Mouse (Mus musculus): Measurements from ENCODE around the gene Padi3. TPM values are rescaled to one million over a fixed set of nuclear protein-coding genes. Genes with fewer than 3 reads are reported as not detected.

Gene Padi3
- 0.05 TPM in 1 of 2 replicates, not detected in the other for polyA plus RNA-seq (2015; fragmentation: Nextera tagmentation; extraction: Ambion mirVana)

DNA sequence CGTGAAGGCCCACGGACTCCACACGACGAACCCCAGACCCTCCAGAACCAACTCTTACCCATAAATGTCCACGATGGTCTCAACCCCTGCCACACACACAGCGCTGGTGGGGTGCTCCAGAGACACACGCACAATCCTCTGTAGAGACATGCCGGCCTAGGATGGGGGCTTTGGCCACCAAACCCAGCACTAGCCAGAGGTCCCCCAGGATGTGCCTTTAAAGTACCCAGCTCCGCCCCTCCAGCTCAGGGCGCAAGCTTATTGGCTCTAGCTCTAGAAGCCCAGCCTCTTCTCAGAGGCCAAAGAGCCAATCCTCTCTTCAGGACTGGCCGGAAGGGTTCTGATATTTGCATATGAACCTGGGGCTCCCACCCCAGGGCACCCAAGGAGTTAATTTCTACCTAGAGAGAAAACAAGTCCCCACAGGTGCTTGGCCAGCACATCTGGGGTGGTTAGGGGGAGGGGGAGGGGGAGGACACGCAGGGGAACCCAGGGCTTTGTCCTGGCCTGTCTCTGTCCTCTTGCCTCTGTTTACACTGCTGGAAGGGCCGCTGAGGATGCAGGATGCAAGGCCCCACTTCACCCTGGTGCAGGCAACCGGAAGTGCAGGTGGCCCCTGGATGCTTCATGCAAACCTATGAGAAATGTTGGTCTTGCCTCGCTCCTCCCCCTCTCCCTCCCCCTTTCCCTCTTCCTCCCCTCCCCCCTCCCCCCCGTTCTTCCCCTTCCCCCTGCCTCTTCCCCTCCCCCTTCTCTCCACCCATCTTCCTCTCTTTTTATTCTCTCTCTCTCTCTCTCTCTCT is at the start of gene Padi3:
TSS of gene Padi3 (minus strand) at position 191 of the 803 bp plus-strand sequence.
- H3K27me3 ChIP-seq, result peaks cover 32% of the 10 kb centered on the region
- H3K9me3 ChIP-seq, result no peaks in the 10 kb centered on the region
- no peak within 1 kb of the TSS for H3K4me2 ChIP-seq (replicated peaks)
- H3K36me3 ChIP-seq, result no peaks in the 10 kb centered on the region
- no peak for ATAC-seq
- peaks cover 12% of the 10 kb centered on the region for H3K4me1 ChIP-seq (replicated peaks)
- H3K27ac ChIP-seq, result no peak within 1 kb of the TSS
- WGBS, result 78% methylated on average over 16 of the region's 16 CpGs
- no peak within 1 kb of the TSS for H3K9ac ChIP-seq (replicated peaks)
- H3K4me3 ChIP-seq (replicated peaks), result no peak within 1 kb of the TSS

DNA sequence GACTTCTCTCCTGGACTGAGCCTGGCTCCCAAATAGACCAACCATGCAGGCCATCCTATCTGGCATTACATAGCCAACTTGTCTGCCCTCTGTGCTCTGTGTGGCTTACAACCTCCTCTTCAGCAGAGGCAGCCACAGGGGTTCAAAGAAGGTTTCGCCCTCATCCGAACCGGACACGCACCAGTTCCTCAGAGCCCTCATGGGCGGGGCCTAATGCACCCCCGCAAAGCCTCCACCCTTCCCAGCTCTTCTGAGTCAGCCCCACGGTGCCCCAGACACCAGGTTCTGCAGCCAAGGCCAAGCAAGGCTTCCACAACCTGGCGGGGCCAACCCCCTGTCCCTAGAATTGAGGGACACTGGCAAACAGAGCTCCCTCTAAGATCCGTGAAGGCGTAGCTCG is 48.8 kb upstream of the Padi3 start:
- ATAC-seq, result no peak
- WGBS, result 74% methylated on average over 11 of the region's 11 CpGs
- H3K27ac ChIP-seq, result no peak overlapping the region

DNA sequence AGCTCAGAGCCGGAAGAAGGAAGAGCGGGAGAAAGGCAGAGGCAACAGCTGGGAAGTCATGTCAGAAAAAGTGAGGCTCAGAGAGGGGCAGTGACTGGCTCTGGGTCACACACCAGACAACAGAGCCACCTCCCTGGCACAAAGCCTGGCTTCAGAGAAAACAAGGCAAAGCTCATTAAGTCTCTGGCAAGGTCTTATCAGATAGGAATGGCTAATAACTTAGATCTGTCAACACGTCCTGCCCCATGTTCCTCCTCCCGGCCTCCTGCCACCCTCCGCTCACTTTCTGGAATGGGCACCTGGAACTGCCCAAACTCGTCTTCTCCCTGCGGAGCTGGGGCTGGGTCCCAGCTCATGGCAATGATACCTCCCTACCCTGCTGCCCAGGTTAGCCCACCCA is 47.4 kb upstream of the Padi3 start:
- 85% methylated on average over 7 of the region's 7 CpGs for WGBS
- H3K4me1 ChIP-seq (replicated peaks), result peaks cover 11% of the 10 kb centered on the region; the same call in 1 of the 2 replicates

More for the DNA sequence above, 48.8 kb upstream of the Padi3 start:
- Histone ChIP-seq H3K4me1 (replicated peaks) (0 out of 2 replicates have a peak, but pooled peaks cover 2% of the 10 kb centered on the region), H3K4me3 (replicated peaks) (no peak overlapping the region), H3K9ac (replicated peaks) (no peak overlapping the region), H3K27me3 (no peaks in the 10 kb centered on the region), H3K4me2 (replicated peaks) (no peak overlapping the region), H3K36me3 (no peaks in the 10 kb centered on the region), H3K9me3 (no peaks in the 10 kb centered on the region)

DNA sequence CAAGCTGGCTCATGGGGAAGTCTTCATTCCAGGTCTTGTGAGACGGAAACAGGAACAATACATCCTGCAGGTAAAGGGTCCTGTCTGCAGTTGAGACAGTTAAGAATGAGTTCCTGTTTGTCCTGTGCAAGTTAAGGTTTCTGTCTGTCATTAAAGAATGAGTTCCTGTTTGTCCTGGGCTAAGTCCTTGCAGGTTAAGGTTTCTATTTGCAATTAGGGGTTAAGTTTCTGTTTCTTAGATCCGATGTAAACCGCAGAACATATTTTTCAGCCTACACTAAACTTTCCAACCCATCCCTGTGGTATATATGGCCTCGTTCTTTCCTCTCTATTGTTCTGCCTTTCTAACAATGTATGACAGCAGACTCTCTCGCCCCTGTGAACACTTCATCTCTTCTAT is 46.6 kb upstream of the Padi3 start:
- no peak overlapping the region for H3K9ac ChIP-seq (replicated peaks)
- no peak overlapping the region for H3K4me2 ChIP-seq (replicated peaks)
- H3K27me3 ChIP-seq, result no peaks in the 10 kb centered on the region
- H3K4me3 ChIP-seq (replicated peaks), result no peak overlapping the region
- H3K27ac ChIP-seq, result no peak overlapping the region
- peaks cover 11% of the 10 kb centered on the region; the same call in 1 of the 2 replicates for H3K4me1 ChIP-seq (replicated peaks)
- no peak for ATAC-seq
- WGBS, result 88% methylated on average over 5 of the region's 5 CpGs
- H3K9me3 ChIP-seq, result no peaks in the 10 kb centered on the region
- H3K36me3 ChIP-seq, result no peaks in the 10 kb centered on the region

More for the DNA sequence above, 47.4 kb upstream of the Padi3 start:
- no peak overlapping the region for H3K4me3 ChIP-seq (replicated peaks)
- no peaks in the 10 kb centered on the region for H3K36me3 ChIP-seq
- no peak for ATAC-seq
- no peak overlapping the region for H3K27ac ChIP-seq
- H3K9me3 ChIP-seq, result no peaks in the 10 kb centered on the region
- H3K9ac ChIP-seq (replicated peaks), result no peak overlapping the region
- H3K27me3 ChIP-seq, result no peaks in the 10 kb centered on the region
- no peak overlapping the region for H3K4me2 ChIP-seq (replicated peaks)

DNA sequence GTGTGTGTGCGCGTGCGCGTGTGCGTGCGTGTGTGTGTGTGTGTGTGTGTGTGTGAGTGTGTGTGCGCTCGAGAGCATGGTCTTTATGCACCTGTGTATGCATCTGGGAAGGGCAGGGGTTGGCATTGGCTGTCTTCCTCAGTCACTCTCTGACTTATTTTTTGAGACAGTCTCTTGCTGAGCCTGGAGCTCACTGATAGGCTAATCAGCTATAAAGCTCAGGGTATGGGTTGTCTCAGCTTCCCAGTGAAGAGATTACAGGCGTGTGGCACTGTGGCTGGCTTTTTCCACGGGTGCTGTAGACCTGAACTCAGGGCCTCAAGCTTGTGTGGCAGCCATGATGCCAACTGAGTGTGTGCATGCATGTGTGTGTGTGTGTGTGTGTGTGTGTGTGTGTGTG is 44.7 kb upstream of the Padi3 start:
- no peak overlapping the region for H3K4me3 ChIP-seq (replicated peaks)
- ATAC-seq, result no peak
- no peak overlapping the region for H3K27ac ChIP-seq
- no peak overlapping the region for H3K4me2 ChIP-seq (replicated peaks)
- H3K4me1 ChIP-seq (replicated peaks), result peaks cover 11% of the 10 kb centered on the region; the same call in 1 of the 2 replicates
- no peaks in the 10 kb centered on the region for H3K27me3 ChIP-seq
- no peaks in the 10 kb centered on the region for H3K36me3 ChIP-seq
- no peaks in the 10 kb centered on the region for H3K9me3 ChIP-seq
- 82% methylated on average over 10 of the region's 10 CpGs for WGBS
- no peak overlapping the region for H3K9ac ChIP-seq (replicated peaks)

DNA sequence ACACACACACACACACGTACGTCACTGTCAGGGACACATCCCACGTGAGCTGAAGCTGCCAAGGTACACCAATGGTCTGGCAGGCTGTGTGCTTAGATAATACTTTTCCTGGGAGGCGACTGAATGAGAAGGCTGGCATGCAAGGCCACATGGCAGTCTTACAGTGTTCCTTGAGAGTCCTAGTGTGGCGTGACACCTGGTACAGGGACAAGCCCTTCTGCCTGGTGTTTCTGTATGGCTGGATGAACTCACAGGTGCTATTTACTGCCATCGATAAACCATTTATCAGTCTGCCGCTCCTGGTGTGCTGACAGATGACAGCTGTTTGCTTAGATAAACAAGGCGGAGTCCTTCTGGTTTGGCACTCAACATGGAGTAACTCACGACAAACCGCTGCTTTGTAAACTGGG is 44.0 kb upstream of the Padi3 start:
- no peak overlapping the region for H3K4me3 ChIP-seq (replicated peaks)
- H3K9me3 ChIP-seq, result no peaks in the 10 kb centered on the region
- WGBS, result 82% methylated on average over 10 of the region's 10 CpGs
- no peak overlapping the region for H3K27ac ChIP-seq
- H3K4me2 ChIP-seq (replicated peaks), result no peak overlapping the region
- no peak for ATAC-seq
- peaks cover 11% of the 10 kb centered on the region; the same call in 1 of the 2 replicates for H3K4me1 ChIP-seq (replicated peaks)
- H3K9ac ChIP-seq (replicated peaks), result no peak overlapping the region
- no peaks in the 10 kb centered on the region for H3K36me3 ChIP-seq
- no peaks in the 10 kb centered on the region for H3K27me3 ChIP-seq

DNA sequence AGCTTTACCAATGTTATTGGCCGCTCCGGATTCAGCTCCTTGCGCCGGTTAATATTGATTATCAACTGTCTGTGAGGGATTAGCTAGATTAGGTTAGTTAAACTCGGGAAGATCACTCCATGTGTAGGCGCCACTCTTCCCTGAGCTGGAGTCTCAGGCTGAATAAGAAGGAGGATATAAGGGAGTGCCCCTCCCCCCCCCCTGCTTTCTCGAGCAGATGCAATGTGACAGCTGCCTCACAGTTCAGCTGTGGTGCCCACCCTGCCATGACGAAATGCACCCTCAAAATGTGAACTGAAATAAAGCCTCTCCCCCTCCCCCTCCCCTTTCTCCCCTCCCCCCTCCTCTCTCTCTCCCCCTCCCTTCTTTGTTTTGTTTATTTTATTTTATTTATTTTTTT is 43.2 kb upstream of the Padi3 start:
- no peaks in the 10 kb centered on the region for H3K36me3 ChIP-seq
- H3K4me2 ChIP-seq (replicated peaks), result no peak overlapping the region
- no peak overlapping the region for H3K27ac ChIP-seq
- H3K27me3 ChIP-seq, result no peaks in the 10 kb centered on the region
- WGBS, result 53% methylated on average over 8 of the region's 8 CpGs
- peaks cover 11% of the 10 kb centered on the region; the same call in 1 of the 2 replicates for H3K4me1 ChIP-seq (replicated peaks)
- no peak overlapping the region for H3K9ac ChIP-seq (replicated peaks)
- no peak for ATAC-seq
- H3K4me3 ChIP-seq (replicated peaks), result no peak overlapping the region
- H3K9me3 ChIP-seq, result no peaks in the 10 kb centered on the region

DNA sequence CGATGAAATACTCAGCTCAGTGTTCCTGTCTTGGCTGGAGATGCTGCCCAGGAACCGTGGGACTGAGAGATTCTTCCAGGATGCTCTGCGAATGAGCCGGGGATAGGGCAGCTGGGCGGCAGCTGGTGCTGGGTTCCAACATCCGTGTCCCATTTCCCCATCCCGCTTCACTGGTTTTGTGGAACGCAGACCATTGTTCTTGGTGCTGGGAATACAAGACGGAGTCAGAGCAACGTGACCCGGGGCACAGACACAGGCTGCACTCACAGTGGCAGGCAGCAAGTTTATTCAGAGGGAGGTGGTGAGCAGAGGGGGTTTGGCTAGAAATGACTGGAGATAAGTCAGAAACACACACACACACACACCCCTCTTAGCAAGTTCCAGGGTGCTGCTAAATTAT is 38.9 kb upstream of the Padi3 start:
- no peak for ATAC-seq
- no peak overlapping the region for H3K4me2 ChIP-seq (replicated peaks)
- no peak overlapping the region for H3K27ac ChIP-seq
- no peaks in the 10 kb centered on the region for H3K9me3 ChIP-seq
- no peak overlapping the region for H3K4me3 ChIP-seq (replicated peaks)
- H3K36me3 ChIP-seq, result no peaks in the 10 kb centered on the region
- H3K27me3 ChIP-seq, result no peaks in the 10 kb centered on the region
- H3K9ac ChIP-seq (replicated peaks), result no peak overlapping the region
- peaks cover 15% of the 10 kb centered on the region; the same call in 1 of the 2 replicates for H3K4me1 ChIP-seq (replicated peaks)
- 71% methylated on average over 11 of the region's 11 CpGs for WGBS

DNA sequence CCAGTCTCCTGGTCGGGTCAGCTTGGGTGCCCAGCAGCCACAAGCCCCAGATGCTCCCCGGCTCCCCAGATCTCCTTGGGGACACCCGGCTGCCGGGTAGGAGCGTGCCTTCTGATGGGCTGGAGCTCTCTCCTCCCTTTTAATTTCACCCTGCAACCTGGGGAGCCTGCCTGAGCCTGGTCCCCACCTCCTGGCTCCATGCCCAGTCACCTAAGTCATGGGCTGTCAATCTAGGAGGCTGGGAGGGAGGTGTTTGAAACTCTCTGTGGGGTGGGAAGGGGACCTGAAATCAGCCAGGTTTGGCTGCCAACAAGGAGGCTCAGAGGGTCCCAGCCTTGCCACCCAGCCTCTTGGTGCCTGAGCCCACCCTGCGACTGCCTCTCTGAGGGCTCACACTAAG is 35.2 kb upstream of the Padi3 start, which contains the start of gene Padi1:
TSS of gene Padi1 (minus strand) at position 113 of the 400 bp plus-strand sequence.
- 0 out of 2 replicates have a peak, but pooled peaks have one; percentile 27 for ATAC-seq
- no peak within 1 kb of the TSS for H3K4me2 ChIP-seq (replicated peaks)
- no peaks in the 10 kb centered on the region for H3K27me3 ChIP-seq
- no peaks in the 10 kb centered on the region for H3K9me3 ChIP-seq
- 78% methylated on average over 6 of the region's 6 CpGs for WGBS
- no peak within 1 kb of the TSS for H3K27ac ChIP-seq
- 0 out of 2 replicates have a peak, but pooled peaks cover 8% of the 10 kb centered on the region for H3K4me1 ChIP-seq (replicated peaks)
- H3K4me3 ChIP-seq (replicated peaks), result no peak within 1 kb of the TSS
- H3K36me3 ChIP-seq, result no peaks in the 10 kb centered on the region
- no peak within 1 kb of the TSS for H3K9ac ChIP-seq (replicated peaks)

DNA sequence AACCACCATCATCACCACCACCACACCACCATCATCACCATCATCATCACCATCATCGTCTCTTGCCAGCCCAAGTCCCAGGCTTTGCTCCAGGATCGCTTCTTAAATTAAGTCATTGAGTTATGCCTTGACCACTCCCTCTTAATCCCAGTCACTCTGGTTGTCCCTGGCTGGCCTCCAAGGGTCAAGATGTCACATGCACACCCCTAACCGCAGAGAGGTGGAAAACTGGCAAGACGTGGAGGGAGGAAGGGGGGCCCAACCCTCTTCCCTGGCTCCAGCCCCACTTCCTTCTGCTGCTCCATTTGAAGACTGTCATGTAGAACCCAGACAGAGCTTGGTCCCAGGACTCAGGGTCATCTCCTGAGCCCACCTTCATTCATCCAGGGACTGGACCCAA is 34.5 kb upstream of the Padi3 start:
- ATAC-seq, result no peak
- Histone ChIP-seq H3K4me2 (replicated peaks) (no peak overlapping the region), H3K27me3 (no peaks in the 10 kb centered on the region), H3K9me3 (no peaks in the 10 kb centered on the region), H3K9ac (replicated peaks) (no peak overlapping the region), H3K27ac (no peak overlapping the region), H3K36me3 (no peaks in the 10 kb centered on the region), H3K4me3 (replicated peaks) (no peak overlapping the region), H3K4me1 (replicated peaks) (0 out of 2 replicates have a peak, but pooled peaks cover 8% of the 10 kb centered on the region)
- WGBS, result 57% methylated on average over 4 of the region's 4 CpGs

DNA sequence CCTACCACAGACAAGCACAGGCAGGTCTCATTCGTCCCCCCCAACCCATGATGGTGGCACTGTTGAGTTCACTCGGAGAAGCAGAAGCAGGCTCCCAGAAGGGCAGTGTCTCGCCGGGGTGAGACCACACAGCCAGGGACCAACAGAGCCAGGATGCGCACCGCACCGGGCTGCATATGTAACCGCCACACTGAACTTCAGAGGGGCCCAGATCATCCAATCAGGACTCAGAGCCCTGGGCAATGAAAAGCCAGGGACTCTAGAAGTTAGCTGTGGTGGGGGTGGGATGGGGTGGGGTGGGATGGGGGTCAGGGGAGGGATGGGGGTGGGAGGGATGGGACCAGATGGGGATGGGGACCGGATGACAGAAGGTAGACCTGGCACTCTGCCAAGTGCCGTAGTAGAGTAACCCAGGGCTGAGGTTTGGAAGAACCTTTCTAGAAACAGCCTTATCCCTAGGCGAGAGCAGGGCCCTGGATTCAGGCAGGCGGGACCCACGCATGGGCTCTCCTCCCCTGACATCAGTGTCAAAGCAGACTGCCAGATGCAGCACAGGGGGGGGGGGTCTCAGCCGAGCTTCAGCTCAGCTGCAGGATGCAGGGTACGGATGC is 33.3 kb upstream of the Padi3 start:
- 67% methylated on average over 15 of the region's 15 CpGs for WGBS
- no peak for ATAC-seq
- H3K4me2 ChIP-seq (replicated peaks), result no peak overlapping the region
- H3K4me3 ChIP-seq (replicated peaks), result no peak overlapping the region
- H3K9ac ChIP-seq (replicated peaks), result no peak overlapping the region
- H3K9me3 ChIP-seq, result no peaks in the 10 kb centered on the region
- no peaks in the 10 kb centered on the region for H3K27me3 ChIP-seq
- H3K36me3 ChIP-seq, result no peaks in the 10 kb centered on the region
- 0 out of 2 replicates have a peak, but pooled peaks cover 8% of the 10 kb centered on the region for H3K4me1 ChIP-seq (replicated peaks)
- no peak overlapping the region for H3K27ac ChIP-seq

DNA sequence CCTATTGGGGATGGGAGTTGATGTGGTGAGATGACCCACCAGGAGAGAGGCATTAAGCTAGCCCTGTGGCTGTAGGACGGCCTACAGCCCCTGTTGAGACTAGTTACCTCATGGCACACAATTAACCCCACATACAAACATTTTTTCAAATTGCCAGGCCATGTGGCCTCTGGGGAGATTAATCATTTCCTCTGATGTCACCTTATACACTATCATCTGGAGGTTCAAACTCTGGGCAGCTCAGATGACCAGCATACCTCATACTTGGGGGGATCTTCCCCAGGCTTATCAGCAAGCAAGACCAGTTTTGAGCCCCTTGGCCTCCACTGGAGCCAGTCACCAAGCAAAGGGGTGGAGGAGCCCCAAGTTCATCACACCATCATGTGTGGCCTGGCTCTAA is 32.5 kb upstream of the Padi3 start:
- Histone ChIP-seq H3K9ac (replicated peaks) (no peak overlapping the region), H3K4me2 (replicated peaks) (no peak overlapping the region), H3K9me3 (no peaks in the 10 kb centered on the region), H3K27ac (no peak overlapping the region), H3K27me3 (no peaks in the 10 kb centered on the region; the same call in 1 of the 2 replicates), H3K4me3 (replicated peaks) (no peak overlapping the region), H3K36me3 (no peaks in the 10 kb centered on the region), H3K4me1 (replicated peaks) (peaks cover 11% of the 10 kb centered on the region; the same call in 1 of the 2 replicates)
- 73% methylated on average over 1 of the region's 1 CpGs for WGBS
- ATAC-seq, result no peak
